Comparison of ENCODE assay signal across 18 mouse cellular contexts in the genomic region with DNA sequence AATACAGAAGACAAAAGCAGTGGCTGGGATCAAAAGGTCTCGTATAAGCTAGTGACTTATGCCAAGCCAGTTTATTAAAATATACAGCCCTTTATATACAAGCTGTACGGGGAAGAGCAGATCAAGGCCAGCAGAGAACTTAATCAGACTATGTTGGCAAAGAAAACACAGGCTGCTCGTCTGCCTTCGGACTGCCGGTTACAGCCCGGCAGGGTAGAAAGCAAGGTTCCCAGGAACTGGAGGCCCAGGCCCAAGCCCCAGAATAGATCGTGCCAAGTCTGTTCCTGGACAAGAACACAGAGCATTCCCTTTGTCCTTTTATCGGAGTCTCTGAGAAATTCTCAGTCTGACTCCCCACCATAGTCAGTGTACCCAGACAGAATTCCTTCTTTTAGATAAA. TPM values are rescaled to one million over a fixed set of nuclear protein-coding genes. Genes with fewer than 3 reads are reported as not detected.
"Had no signal": no experiment of that assay in that cellular context is flagged by ENCODE, and none has a peak within 500 bp of the region (broad histone marks: within the 10 kb centered on the region; RNA-seq: fewer than 3 reads in every experiment).

No protein-coding gene starts in this region.

- DNase-seq: kidney, adult 11 months; kidney, adult 9 months; kidney, postnatal 36 days; layer of hippocampus, adult 9-11 months; layer of hippocampus, postnatal 36 days; lung, adult 2 months; lung, postnatal 4 days; retina, postnatal 1 day; right cerebral cortex, postnatal 14 days; thymus, postnatal 36 days had no signal

- ATAC-seq: midbrain, embryonic 15.5 days had no signal

- H3K4me1 ChIP-seq: limb, embryonic 13.5 days; midbrain, embryonic 15.5 days; neural tube, embryonic 13.5 days; stomach, embryonic 15.5 days had no signal

- H3K9me3 ChIP-seq: limb, embryonic 13.5 days; midbrain, embryonic 15.5 days; neural tube, embryonic 13.5 days; stomach, embryonic 15.5 days had no signal

- H3K9ac ChIP-seq: limb, embryonic 13.5 days; liver, embryonic 14.5 days; midbrain, embryonic 15.5 days; neural tube, embryonic 13.5 days; stomach, embryonic 15.5 days had no signal

- H3K27ac ChIP-seq: kidney, postnatal 0 days; limb, embryonic 13.5 days; liver, embryonic 14.5 days; midbrain, embryonic 15.5 days; neural tube, embryonic 13.5 days; stomach, embryonic 15.5 days had no signal

- H3K27me3 ChIP-seq: limb, embryonic 13.5 days; midbrain, embryonic 15.5 days; neural tube, embryonic 13.5 days; stomach, embryonic 15.5 days had no signal

- H3K36me3 ChIP-seq: limb, embryonic 13.5 days; midbrain, embryonic 15.5 days; neural tube, embryonic 13.5 days; stomach, embryonic 15.5 days had no signal

- H3K4me2 ChIP-seq: limb, embryonic 13.5 days; midbrain, embryonic 11.5 days; midbrain, embryonic 15.5 days; neural tube, embryonic 13.5 days; stomach, embryonic 15.5 days had no signal

- H3K4me3 ChIP-seq: limb, embryonic 13.5 days; midbrain, embryonic 15.5 days; neural tube, embryonic 13.5 days; stomach, embryonic 15.5 days had no signal

RNA-seq across cellular contexts. Expression of a gene that starts 25.7 kb away (rescaled TPM):
- polyA plus RNA-seq: intestine, embryonic 14.5 days; midbrain, embryonic 11.5 days; neural tube, embryonic 13.5 days had no signal

RNA-seq across cellular contexts. Expression of a gene that starts 44.0 kb away (rescaled TPM):
- polyA plus RNA-seq: midbrain, embryonic 11.5 days; midbrain, embryonic 15.5 days had no signal
